Mouse (Mus musculus) adrenal gland (tissue): ENCODE measurements around the gene Coa4.
"Not testable (repeated sequence)": the region's sequence is repeated elsewhere in the genome, so short reads cannot be mapped to it uniquely, and the experiment has no call there.

Experiments used
- intact Hi-C: fragments of 180-260 bp; cut with DNase I; formaldehyde crosslinking; loops from one replicate; pipeline ENCODE4 v1.15.1; 2025

The Coa4 gene

GRCm38 (mm10) chr7:100557241-100557640, 20.4 kb downstream of the Coa4 start:
- intact Hi-C loops: no loop called here

- intact Hi-C loops: no loop called here
Observed at GRCm38 (mm10) chr7:100559331-100559730, 22.5 kb downstream of the Coa4 start.

DNA sequence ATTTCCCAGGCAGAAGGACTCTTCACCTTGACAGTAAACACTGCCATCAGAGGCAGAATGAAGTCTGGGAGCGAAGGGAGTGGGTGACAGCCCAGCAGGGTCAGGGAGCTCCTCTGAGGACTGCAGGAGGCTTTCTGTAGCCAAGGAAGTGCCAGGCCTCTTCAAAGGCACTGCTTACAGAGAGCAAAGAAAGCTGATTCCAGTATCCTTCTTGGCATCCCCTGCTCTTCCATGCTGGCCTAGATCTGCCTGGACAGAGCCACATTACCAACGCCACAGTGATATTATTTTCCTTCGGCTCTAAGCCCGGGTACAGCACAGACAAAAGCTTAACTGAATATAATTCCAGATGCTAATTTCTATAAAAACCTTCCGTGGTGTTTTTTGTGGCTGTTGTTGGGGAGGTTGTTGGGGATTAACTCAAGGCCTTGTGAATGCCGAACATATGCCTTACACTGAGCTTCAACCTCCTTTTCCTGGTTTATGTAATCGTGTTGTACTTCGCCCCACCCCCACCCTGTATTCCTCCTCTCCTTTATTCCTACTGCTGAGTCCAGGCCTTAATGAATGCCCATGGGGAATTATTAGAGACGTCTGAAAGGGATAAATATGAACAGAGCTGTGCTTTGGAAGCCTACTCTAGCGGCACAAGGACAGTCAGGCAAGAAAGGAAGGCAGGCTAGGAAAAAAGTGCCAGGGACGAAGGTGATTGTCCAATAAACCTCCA, 25.2 kb downstream of the Coa4 start:
- intact Hi-C loops: no loop called here

DNA sequence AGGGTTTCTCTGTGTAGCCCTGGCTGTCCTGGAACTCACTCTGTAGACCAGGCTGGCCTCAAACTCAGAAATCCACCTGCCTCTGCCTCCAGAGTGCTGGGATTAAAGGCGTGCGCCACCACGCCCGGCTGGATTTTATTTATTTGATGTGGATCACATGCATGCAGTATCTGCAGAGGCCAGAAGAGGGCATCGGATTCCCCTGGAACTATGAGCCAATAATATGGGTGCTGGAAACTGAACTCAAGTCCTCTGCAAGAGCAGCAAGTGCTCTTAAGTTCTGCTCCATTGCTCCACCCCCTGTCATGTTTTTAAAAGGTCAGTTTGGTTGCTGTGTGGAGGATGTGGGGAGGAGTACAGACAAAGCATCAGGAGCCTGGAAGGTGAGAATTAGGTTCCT, 30.4 kb downstream of the Coa4 start:
- intact Hi-C loops: not testable (repeated sequence)

DNA sequence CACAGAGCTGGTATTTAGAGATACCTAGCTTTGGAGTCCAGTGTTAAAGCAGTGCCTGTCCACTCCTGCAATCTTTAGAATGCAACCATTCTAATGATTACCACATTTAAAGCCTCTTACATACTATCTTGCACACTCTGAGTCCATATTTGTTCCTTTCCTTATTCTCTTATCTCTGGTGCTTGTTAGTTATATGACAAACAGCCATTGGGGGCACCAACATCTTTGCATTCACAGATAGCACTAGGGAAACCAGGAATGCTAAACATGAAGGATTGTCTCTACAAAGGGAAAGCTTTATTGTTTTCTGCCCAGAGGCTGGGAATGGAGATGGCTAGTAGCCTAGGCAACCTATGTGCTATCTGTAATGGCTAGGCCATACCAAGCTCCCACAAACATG, 33.0 kb downstream of the Coa4 start:
- intact Hi-C loops: loop anchor here (5.0 kb wide), 2 partner anchors 58 to 247 kb away; partner anchors contain the start of gene Dnajb13

DNA sequence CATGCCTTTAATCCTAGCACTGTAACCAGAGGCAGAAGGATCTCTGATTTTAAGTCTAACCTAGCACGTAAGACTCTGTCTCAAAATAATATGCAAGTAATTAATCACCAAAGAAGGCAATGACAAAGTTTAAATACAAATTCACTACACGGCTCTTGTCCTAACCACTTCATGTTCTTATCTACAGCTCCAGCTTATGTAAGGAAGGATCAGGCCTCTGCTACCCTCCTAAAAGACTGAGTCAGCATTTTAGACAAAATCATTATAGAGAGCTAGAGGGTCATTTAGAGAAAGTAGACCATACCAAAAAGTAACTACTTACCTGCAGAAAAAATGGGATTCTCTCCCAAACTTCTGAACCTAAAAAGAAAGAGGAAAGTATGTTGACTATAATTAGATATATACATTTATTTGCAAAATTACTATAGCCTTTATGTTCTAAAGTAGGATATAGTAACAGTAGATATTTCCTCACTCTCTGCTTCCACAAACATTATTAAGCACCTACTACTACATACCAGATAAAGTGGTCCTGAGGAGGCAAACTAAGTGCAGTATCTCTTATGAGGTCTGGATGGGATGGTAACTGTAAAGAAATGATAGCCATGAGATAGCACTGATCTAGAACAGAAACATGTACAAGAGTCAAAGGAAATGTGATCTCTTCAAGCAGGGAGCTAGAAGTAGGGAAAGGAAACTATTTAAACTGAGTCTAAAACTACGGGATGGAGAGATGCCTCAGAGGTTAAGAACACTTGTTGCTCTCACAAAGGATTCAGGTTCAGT, 34.3 kb downstream of the Coa4 start:
- intact Hi-C loops: loop anchor here (5.0 kb wide), 2 partner anchors 59 to 246 kb away; partner anchors contain the start of gene Dnajb13

GRCm38 (mm10) chr7:100572061-100572460, 35.2 kb downstream of the Coa4 start:
- intact Hi-C loops: loop anchor here (5.0 kb wide), 2 partner anchors 60 to 245 kb away; partner anchors contain the start of gene Dnajb13

DNA sequence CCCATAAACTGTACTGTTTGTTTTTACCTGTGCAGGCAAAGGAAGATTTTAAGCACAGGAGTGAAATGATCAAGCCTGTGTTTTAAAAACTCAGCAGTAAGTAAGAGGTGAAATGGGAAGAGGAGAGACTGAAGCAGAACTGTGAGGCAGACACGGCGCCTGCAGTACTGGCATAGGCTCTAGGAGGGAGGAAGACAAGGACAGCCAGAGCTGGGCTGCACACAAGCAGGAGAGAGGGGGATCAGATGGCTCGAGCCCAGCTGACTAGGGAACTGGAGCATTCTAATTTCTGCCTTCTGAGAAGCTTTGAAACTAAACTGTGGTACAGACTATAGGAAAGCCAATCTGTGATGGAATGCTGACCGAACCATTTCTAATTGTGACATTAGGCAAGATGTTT, 35.8 kb downstream of the Coa4 start:
- intact Hi-C loops: loop anchor here (5.0 kb wide), 2 partner anchors 60 to 245 kb away; partner anchors contain the start of gene Dnajb13

DNA sequence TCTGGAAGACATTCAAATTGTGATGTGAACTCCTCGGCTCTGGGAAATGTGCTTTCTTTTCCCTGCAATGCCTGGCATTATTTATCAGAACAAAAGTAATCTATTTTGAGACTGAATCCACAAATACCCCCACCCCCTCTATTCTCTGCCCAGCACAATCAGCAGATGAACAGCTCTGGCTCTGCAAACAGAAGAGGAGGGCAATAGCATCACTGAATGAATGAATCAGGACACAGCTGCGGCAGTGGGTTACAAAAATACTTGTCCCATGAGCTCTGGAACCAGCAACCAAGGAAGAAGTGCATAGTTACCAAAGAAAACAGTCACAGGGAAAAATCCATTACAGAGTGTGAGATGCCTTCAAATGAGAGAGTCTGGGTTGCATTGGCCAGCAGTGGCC, 41.9 kb downstream of the Coa4 start:
- intact Hi-C loops: no loop called here

- intact Hi-C loops: no loop called here
Observed at GRCm38 (mm10) chr7:100582235-100582634, 45.4 kb downstream of the Coa4 start.

DNA sequence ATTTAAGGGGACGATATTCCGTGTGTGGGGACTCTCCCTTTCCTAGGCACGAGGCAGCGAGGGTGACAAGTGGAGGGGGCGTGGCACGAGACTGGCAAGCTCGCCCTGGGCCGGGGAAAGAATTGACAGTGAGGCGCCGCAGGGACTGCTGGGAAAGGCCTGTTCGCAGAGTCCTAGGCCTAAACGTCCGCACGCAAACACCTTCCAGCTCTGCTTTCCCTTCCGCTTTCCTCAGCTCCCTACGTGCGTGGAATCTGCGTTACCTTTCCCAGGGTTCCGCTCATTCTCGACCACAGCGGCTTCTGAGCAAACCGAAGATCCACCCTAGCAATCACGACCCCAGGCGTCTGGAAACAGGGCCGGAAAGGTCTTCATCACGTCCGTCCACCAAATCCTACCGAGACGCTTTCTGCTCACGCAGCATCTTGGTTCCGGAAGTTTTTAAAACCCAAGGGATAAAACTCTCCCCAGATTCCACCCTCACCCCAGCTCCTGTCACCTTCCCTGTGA, 45.9 kb downstream of the Coa4 start:
- intact Hi-C loops: no loop called here

DNA sequence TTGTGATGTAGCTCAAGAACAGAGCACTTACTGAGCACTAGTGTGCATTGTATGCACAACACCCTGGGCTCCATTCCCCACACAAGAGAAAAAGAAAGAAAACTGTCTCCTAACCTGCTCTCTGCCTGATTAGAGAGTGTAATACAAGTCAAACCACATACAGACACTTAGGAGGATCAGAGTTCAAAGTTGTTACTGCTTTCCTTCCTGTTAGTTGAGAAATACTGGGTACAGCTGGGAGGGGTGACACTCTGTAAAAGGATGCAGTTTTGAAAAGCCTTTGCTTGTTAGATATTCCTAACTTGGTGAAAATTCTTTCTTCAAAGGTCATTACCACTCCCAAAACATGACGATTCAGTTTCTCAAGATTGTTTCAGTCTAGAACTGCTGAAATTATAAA, 52.9 kb downstream of the Coa4 start:
- intact Hi-C loops: no loop called here
